ENCODE assay signal across 8 mouse cellular contexts in genomic region chr10:59223890-59224289, GRCm38 (mm10). TPM values are rescaled to one million over a fixed set of nuclear protein-coding genes. Genes with fewer than 3 reads are reported as not detected.
DNase-seq lines count a peak whose midpoint lies in the region; ATAC-seq and TF ChIP-seq lines count a peak whose summit lies in the region.

No protein-coding gene starts in this region.

- H3K27me3 ChIP-seq in forebrain, embryonic 12.5 days, result peaks cover 3% of the 10 kb centered on the region; the same call in 1 of the 2 replicates
- no peaks in the 10 kb centered on the region for H3K27me3 ChIP-seq in limb, embryonic 11.5 days (ENCODE audit: control insufficient read depth, insufficient read depth, low read length)
- H3K27me3 ChIP-seq in myocyte (ENCODE audit: control insufficient read depth, insufficient read depth, insufficient read length), result no peaks in the 10 kb centered on the region

- no peak for ATAC-seq in forebrain, embryonic 12.5 days (ENCODE audit: low FRiP score)
- ATAC-seq in limb, embryonic 11.5 days (ENCODE audit: insufficient number of reproducible peaks, low FRiP score, low TSS enrichment, low read depth), result no peak
- ATAC-seq in inflammation-experienced regulatory T-cells, adult 6 months, result no peak
- ATAC-seq in CD4-positive, CD25-positive, alpha-beta regulatory T cell, adult 4 months, result no peak

- no peaks in the 10 kb centered on the region for H3K9me3 ChIP-seq in forebrain, embryonic 12.5 days
- H3K9me3 ChIP-seq in limb, embryonic 11.5 days (ENCODE audit: control insufficient read depth, low read length), result no peaks in the 10 kb centered on the region

- no peak for TF ChIP-seq POLR2A in myocyte (IDR thresholded peaks at IDR 0.05; ENCODE audit: insufficient read length, low read depth)

- no peak overlapping the region for H3K9ac ChIP-seq in forebrain, embryonic 12.5 days
- H3K9ac ChIP-seq in limb, embryonic 11.5 days (ENCODE audit: low read length), result no peak overlapping the region

- H3K4me3 ChIP-seq in layer of hippocampus, adult 2 months, result peak overlapping the region; percentile 93
- peak overlapping the region; percentile 83; the same call in 1 of the 2 replicates for H3K4me3 ChIP-seq in forebrain, embryonic 12.5 days (replicated peaks)
- no peak overlapping the region for H3K4me3 ChIP-seq in limb, embryonic 11.5 days (ENCODE audit: low read depth, low read length)
- peak overlapping the region; percentile 90 for H3K4me3 ChIP-seq in myocyte

- no peak for DNase-seq in layer of hippocampus, adult 2 months (ENCODE audit: low spot score in 2 of 2)
- no peak for DNase-seq in layer of hippocampus, postnatal 25 days (ENCODE audit: extremely low spot score in 1 of 2, low spot score in 1 of 2)
- DNase-seq in limb, embryonic 11.5 days (ENCODE audit: low spot score), result no peak
- no peak for DNase-seq in adrenal gland, postnatal 36 days

- peak overlapping the region; percentile 100 for H3K4me2 ChIP-seq in forebrain, embryonic 12.5 days
- peak overlapping the region; percentile 95; the same call in 1 of the 2 replicates for H3K4me2 ChIP-seq in limb, embryonic 11.5 days (ENCODE audit: low read depth, severe bottlenecking)
- H3K4me2 ChIP-seq in myocyte (ENCODE audit: low read depth), result peak overlapping the region; percentile 95

- TF ChIP-seq CTCF in layer of hippocampus, adult 2 months (conservative IDR thresholded peaks at IDR 0.05), result no peak

- H3K4me1 ChIP-seq in forebrain, embryonic 12.5 days, result peaks cover 32% of the 10 kb centered on the region
- no peaks in the 10 kb centered on the region for H3K4me1 ChIP-seq in limb, embryonic 11.5 days (ENCODE audit: control insufficient read depth, insufficient read depth, low read length)

- H3K27ac ChIP-seq in layer of hippocampus, adult 2 months, result no peak overlapping the region
- no peak overlapping the region for H3K27ac ChIP-seq in forebrain, embryonic 12.5 days
- no peak overlapping the region for H3K27ac ChIP-seq in limb, embryonic 11.5 days (replicated peaks; ENCODE audit: low read depth, low read length)

- H3K36me3 ChIP-seq in forebrain, embryonic 12.5 days (replicated peaks), result no peaks in the 10 kb centered on the region
- H3K36me3 ChIP-seq in limb, embryonic 11.5 days (ENCODE audit: control insufficient read depth, insufficient read depth, low read length), result no peaks in the 10 kb centered on the region
- peaks cover 3% of the 10 kb centered on the region for H3K36me3 ChIP-seq in myocyte (ENCODE audit: control insufficient read depth, insufficient read depth)

- peaks cover 51% of the 10 kb centered on the region for H3K79me2 ChIP-seq in myocyte (ENCODE audit: control insufficient read depth, insufficient read depth)

- no peak overlapping the region for H3ac ChIP-seq in myocyte (ENCODE audit: control insufficient read depth, insufficient read length)

- WGBS in forebrain, embryonic 12.5 days, result 70% methylated on average over 4 of the region's 4 CpGs
- 63% methylated on average over 4 of the region's 4 CpGs for WGBS in limb, embryonic 11.5 days

TF ChIP-seq in myocyte, 11 proteins besides CTCF, POLR2A, EP300 and RAD21:
- TF ChIP-seq CEBPB (IDR thresholded peaks at IDR 0.05; ENCODE audit: insufficient read depth, poor library complexity, severe bottlenecking) (no peak), POLR2AphosphoS2 (IDR thresholded peaks at IDR 0.05; ENCODE audit: insufficient read length, low read depth) (no peak), MAX (IDR thresholded peaks at IDR 0.05; ENCODE audit: low read depth) (no peak), TCF3 (IDR thresholded peaks at IDR 0.05; ENCODE audit: insufficient read length, low read depth) (no peak), MYOD1 (IDR thresholded peaks at IDR 0.05; ENCODE audit: control insufficient read depth in 1 of 3, insufficient read length in 2 of 3, low read depth in 2 of 3) (no peak), SRF (IDR thresholded peaks at IDR 0.05; ENCODE audit: control insufficient read depth, insufficient read length, low read depth) (no peak), REST (IDR thresholded peaks at IDR 0.05; ENCODE audit: insufficient read depth, insufficient read length) (no peak), USF1 (IDR thresholded peaks at IDR 0.05; ENCODE audit: low read depth) (no peak), TCF12 (IDR thresholded peaks at IDR 0.05; ENCODE audit: insufficient read depth, poor library complexity, severe bottlenecking) (no peak), MYOG (IDR thresholded peaks at IDR 0.05; ENCODE audit: control insufficient read depth in 1 of 3, insufficient read depth in 1 of 3, insufficient read length in 2 of 3, low read depth in 2 of 3) (no peak), E2F4 (IDR thresholded peaks at IDR 0.05; ENCODE audit: insufficient read depth) (no peak)

RNA-seq across cellular contexts. Expression of gene Sowahc, which starts 2.1 kb away (rescaled TPM):
- total RNA-seq in layer of hippocampus, adult 2 months (2021), result 1 to 10 TPM; 6.6 to 7.4 TPM
- 1 to 10 TPM; 7.7 to 8.4 TPM for total RNA-seq in layer of hippocampus, postnatal 25 days (2021)
- polyA plus RNA-seq in forebrain, embryonic 12.5 days (2016; fragmentation: Nextera tagmentation; extraction: Ambion mirVana), result 19.3 and 19.7 TPM in 2 replicates
- 10.2 and 11.0 TPM in 2 replicates for polyA plus RNA-seq in limb, embryonic 11.5 days (2014; fragmentation: Nextera tagmentation; extraction: Ambion mirVana)
- polyA plus RNA-seq in myocyte (2012; fragmentation: generic; extraction: Trizol), result 1.2 TPM
- 1 to 10 TPM in 1 of 3 experiments, under 1 TPM in 2; 0.16 to 1.3 (median 0.17) TPM for polyA plus RNA-seq in inflammation-experienced regulatory T-cells, adult 6 months (2017; shearing (Covaris generic))
- polyA plus RNA-seq in CD4-positive, CD25-positive, alpha-beta regulatory T cell, adult 4 months (2017; shearing (Covaris generic)), result under 1 TPM; 0.25 to 0.74 TPM
- 10 to 100 TPM; 32.1 to 34.5 TPM for total RNA-seq in adrenal gland, postnatal 36 days (2021)

RNA-seq across cellular contexts. Expression of gene Sept10, which starts 2.2 kb away (rescaled TPM):
- total RNA-seq in layer of hippocampus, adult 2 months (2021), result 1 to 10 TPM; 8.0 to 8.7 TPM
- total RNA-seq in layer of hippocampus, postnatal 25 days (2021), result 1 to 10 TPM; 7.8 to 8.2 TPM
- 30.0 and 30.4 TPM in 2 replicates for polyA plus RNA-seq in forebrain, embryonic 12.5 days (2016; fragmentation: Nextera tagmentation; extraction: Ambion mirVana)
- polyA plus RNA-seq in limb, embryonic 11.5 days (2014; fragmentation: Nextera tagmentation; extraction: Ambion mirVana), result 51.8 and 56.5 TPM in 2 replicates
- polyA plus RNA-seq in myocyte (2012; fragmentation: generic; extraction: Trizol), result 16.9 TPM
- polyA plus RNA-seq in inflammation-experienced regulatory T-cells, adult 6 months (2017; shearing (Covaris generic)), result 1 to 10 TPM in 2 of 3 experiments, under 1 TPM in 1; 0.74 to 3.6 (median 1.4) TPM
- polyA plus RNA-seq in CD4-positive, CD25-positive, alpha-beta regulatory T cell, adult 4 months (2017; shearing (Covaris generic)), result 1 to 10 TPM; 1.1 to 1.7 TPM
- 10 to 100 TPM; 42.4 to 61.2 TPM for total RNA-seq in adrenal gland, postnatal 36 days (2021)
